Mouse (Mus musculus) heart, adult 2 months (tissue): Measurements from ENCODE around the gene Cdca3.

Experiments
- CTCF ChIP-seq: fragments of 200-600 bp; IDR thresholded peaks from 2 replicates; pipeline ENCODE4 v1.8.1; 2022; ENCODE audit warnings: antibody characterized with exemption, mild to moderate bottlenecking, moderate library complexity
- POLR2A ChIP-seq: fragments of 200-500 bp; IDR thresholded peaks from 2 replicates; pipeline ENCODE4 v1.6.1; 2011; ENCODE audit warnings: mild to moderate bottlenecking, low read depth, low read length, control low read depth; ENCODE audit not compliant: insufficient read depth

DNA sequence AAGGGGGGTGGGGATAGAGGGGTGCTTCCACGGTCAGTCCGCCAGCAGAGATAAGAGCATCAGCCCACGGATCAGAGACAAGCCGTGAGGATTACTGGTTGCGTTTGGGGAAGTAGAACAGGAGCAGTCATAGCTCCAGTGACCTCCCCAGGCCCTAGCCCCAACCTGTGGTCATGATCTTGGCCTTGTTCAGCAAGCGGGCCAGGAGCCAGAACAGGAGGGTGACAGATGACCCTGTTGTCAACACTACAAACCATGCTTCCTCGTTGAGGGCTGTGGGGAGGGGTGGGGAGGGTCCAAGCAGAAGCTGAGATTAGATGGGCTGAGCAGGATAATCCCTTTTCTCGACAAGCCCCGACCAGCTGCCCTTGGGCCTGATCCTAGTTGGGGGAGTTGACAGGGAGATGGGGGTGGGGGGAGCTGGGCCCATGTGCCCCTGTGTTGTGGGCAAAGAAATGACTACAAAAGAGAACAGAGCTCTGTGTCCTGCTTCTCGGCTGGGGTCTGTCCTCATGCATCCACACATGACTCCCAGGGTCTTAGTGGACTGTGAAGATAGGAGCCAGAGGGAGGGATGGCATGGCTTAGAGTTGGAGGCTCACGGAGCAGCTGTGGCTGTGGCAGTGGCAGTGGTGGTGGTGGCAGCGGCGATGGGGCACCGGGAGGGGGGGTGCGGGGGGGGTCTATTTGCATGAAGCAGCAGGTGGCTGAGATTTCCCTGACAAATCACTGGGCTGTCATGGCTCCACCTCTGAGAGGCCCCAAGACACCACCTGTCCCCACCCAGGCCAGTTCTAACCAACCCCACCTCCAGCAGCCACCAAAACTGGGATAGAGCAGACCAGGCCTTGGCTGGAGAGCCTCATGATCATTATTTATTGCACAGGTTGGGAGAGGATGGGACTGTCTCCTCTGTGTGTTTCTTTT lies 11.2 kb downstream of the Cdca3 start, which contains the start of gene Gnb3:
- TF ChIP-seq CTCF (no peak), POLR2A (no peak)
